8 mouse cellular contexts compared by ENCODE assay signal in the genomic region with DNA sequence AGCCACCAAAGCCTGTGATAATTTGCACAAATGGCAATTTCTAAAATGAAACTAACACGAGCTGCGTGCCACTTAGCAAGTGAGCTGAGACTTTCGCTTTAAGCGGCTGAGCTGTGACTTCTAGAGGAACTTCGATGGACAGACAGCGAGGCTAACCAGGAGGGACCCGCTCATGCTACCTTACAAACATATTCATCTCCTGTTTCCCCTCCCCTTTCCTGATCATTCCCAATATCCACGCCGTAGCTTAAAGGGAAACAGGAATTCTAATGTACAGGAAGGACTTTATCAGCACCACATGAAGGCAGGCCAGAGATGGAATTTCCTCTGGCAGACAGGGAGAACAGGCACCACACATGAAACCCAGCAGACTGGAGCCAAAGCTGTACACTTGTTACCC. TPM values are rescaled to one million over a fixed set of nuclear protein-coding genes. Genes with fewer than 3 reads are reported as not detected.
A peak's percentile ranks its signal among the peaks of the same experiment; 100 is the strongest.
DNase-seq lines count a peak whose midpoint lies in the region; ATAC-seq and TF ChIP-seq lines count a peak whose summit lies in the region.
"Had no signal": no experiment of that assay in that cellular context is flagged by ENCODE, and none has a peak within 500 bp of the region (broad histone marks: within the 10 kb centered on the region; RNA-seq: fewer than 3 reads in every experiment).

No protein-coding gene starts in this region.

- peaks cover 3% of the 10 kb centered on the region for H3K4me1 ChIP-seq in lung, adult 2 months (ENCODE audit: control insufficient read depth, insufficient read depth, low read length)
- peaks cover 51% of the 10 kb centered on the region for H3K4me1 ChIP-seq in forebrain, embryonic 16.5 days (replicated peaks; ENCODE audit: control insufficient read depth, insufficient read depth, low read length)
- H3K4me1 ChIP-seq in hindbrain, postnatal 0 days (ENCODE audit: insufficient read depth, low read length): peaks cover 3% of the 10 kb centered on the region; the same call in 1 of the 2 replicates
- H3K4me1 ChIP-seq in olfactory bulb, adult 2 months (ENCODE audit: control insufficient read depth, insufficient read depth, low read length): peaks cover 2% of the 10 kb centered on the region; the same call in 1 of the 2 replicates

- no peak for TF ChIP-seq POLR2A in lung, adult 2 months (IDR thresholded peaks at IDR 0.05; ENCODE audit: borderline replicate concordance, extremely low read depth, low read depth, low read length)
- TF ChIP-seq POLR2A in olfactory bulb, adult 2 months (IDR thresholded peaks at IDR 0.05; ENCODE audit: insufficient read depth, low read depth, low read length): no peak

- H3K27ac ChIP-seq in forebrain, embryonic 16.5 days (ENCODE audit: low read length): no peak overlapping the region; the same call in 1 of the 2 replicates
- no peak overlapping the region for H3K27ac ChIP-seq in hindbrain, postnatal 0 days
- H3K27ac ChIP-seq in olfactory bulb, adult 2 months (ENCODE audit: insufficient read depth, low read depth, low read length): peak overlapping the region; percentile 71

- 0 out of 2 replicates have a peak overlapping the region, but pooled peaks have one; percentile 15 for H3K9ac ChIP-seq in forebrain, embryonic 16.5 days (replicated peaks; ENCODE audit: low read depth, low read length)
- H3K9ac ChIP-seq in hindbrain, postnatal 0 days (replicated peaks; ENCODE audit: low read length): no peak overlapping the region

- no peak for DNase-seq in lung, adult 2 months
- no peak for DNase-seq in lung, postnatal 4 days
- DNase-seq in hindbrain, postnatal 0 days (ENCODE audit: low spot score): peak; percentile 10
- no peak for DNase-seq in yolk sac, embryonic 10.5 days (ENCODE audit: low spot score)
- DNase-seq in gastrocnemius, postnatal 10 days: no peak

- H3K4me2 ChIP-seq in forebrain, embryonic 16.5 days (ENCODE audit: low read length): peak overlapping the region; percentile 39
- H3K4me2 ChIP-seq in hindbrain, postnatal 0 days (ENCODE audit: low read depth, low read length): peak overlapping the region; percentile 33

- no peaks in the 10 kb centered on the region for H3K9me3 ChIP-seq in forebrain, embryonic 16.5 days (ENCODE audit: control insufficient read depth, low read length)
- no peaks in the 10 kb centered on the region for H3K9me3 ChIP-seq in hindbrain, postnatal 0 days (ENCODE audit: low read length)

- 36% methylated on average over 9 of the region's 9 CpGs for WGBS in lung, adult 2 months
- 81% methylated on average over 9 of the region's 9 CpGs for WGBS in forebrain, embryonic 16.5 days
- 80% methylated on average over 9 of the region's 9 CpGs for WGBS in hindbrain, postnatal 0 days
- 20% methylated on average over 9 of the region's 9 CpGs for WGBS in olfactory bulb, adult 2 months

- ATAC-seq in forebrain, embryonic 16.5 days: no peak
- ATAC-seq in hindbrain, postnatal 0 days: no peak
- ATAC-seq: Patski had no signal

- peak overlapping the region; percentile 4 for H3K4me3 ChIP-seq in lung, adult 2 months (replicated peaks; ENCODE audit: extremely low read depth, low read depth, low read length)
- H3K4me3 ChIP-seq in forebrain, embryonic 16.5 days (replicated peaks; ENCODE audit: low read length): peak overlapping the region; percentile 4
- no peak overlapping the region for H3K4me3 ChIP-seq in hindbrain, postnatal 0 days (ENCODE audit: low read length)
- H3K4me3 ChIP-seq in olfactory bulb, adult 2 months (ENCODE audit: insufficient read depth, low read depth, low read length): peak overlapping the region; percentile 12

- no peaks in the 10 kb centered on the region for H3K27me3 ChIP-seq in forebrain, embryonic 16.5 days (replicated peaks; ENCODE audit: control insufficient read depth, insufficient read depth, low read length)
- no peaks in the 10 kb centered on the region for H3K27me3 ChIP-seq in hindbrain, postnatal 0 days (ENCODE audit: insufficient read depth, low read length)
- H3K27me3 ChIP-seq: Patski had no signal

- H3K36me3 ChIP-seq in forebrain, embryonic 16.5 days (ENCODE audit: control insufficient read depth, insufficient read depth): no peaks in the 10 kb centered on the region
- H3K36me3 ChIP-seq in hindbrain, postnatal 0 days (ENCODE audit: insufficient read depth, low read length): no peaks in the 10 kb centered on the region

- TF ChIP-seq CTCF in lung, adult 2 months (IDR thresholded peaks at IDR 0.05; ENCODE audit: insufficient read depth, low read length): no peak
- TF ChIP-seq CTCF in hindbrain, postnatal 0 days (IDR thresholded peaks at IDR 0.05; ENCODE audit: low read depth): no peak
- no peak for TF ChIP-seq CTCF in olfactory bulb, adult 2 months (IDR thresholded peaks at IDR 0.05; ENCODE audit: insufficient read depth, low read depth, low read length)

RNA-seq across cellular contexts. Expression of gene Meis2, which starts 15.9 kb away (rescaled TPM):
- polyA plus RNA-seq in lung, adult 2 months (2012; rRNA removed): 15.6 and 22.6 TPM in 2 replicates
- 143 and 154 TPM in 2 replicates for polyA plus RNA-seq in forebrain, embryonic 16.5 days (2015; fragmentation: Nextera tagmentation; extraction: Ambion mirVana)
- total RNA-seq in hindbrain, postnatal 0 days (2014; rRNA removed): 132 and 133 TPM in 2 replicates
- 94.4 and 105 TPM in 2 replicates for polyA plus RNA-seq in hindbrain, postnatal 0 days (2015; fragmentation: Nextera tagmentation; extraction: Ambion mirVana)
- 180 and 356 TPM in 2 replicates for polyA plus RNA-seq in olfactory bulb, adult 2 months (2012; ENCODE audit: insufficient read depth, insufficient read length, low replicate concordance, missing spikeins)
- 1 to 10 TPM; 4.0 to 5.2 TPM for total RNA-seq in gastrocnemius, postnatal 10 days (2021)
